Mouse (Mus musculus): ENCODE data around the gene Ttc25. TPM values are rescaled to one million over a fixed set of nuclear protein-coding genes. Genes with fewer than 3 reads are reported as not detected.

Gene Ttc25
- 1.3 TPM for polyA plus RNA-seq (2015; fragmentation: Illumina TruSeq; extraction: RNeasy Lipid Tissue Mini Kit (QIAGEN cat#74804); ENCODE audit: insufficient read depth, low read depth, low replicate concordance)

GRCm38 (mm10) chr11:100544832-100545745, at the start of gene Ttc25:
Ttc25 (plus strand) TSS chr11:100545607.

GRCm38 (mm10) chr11:100527458-100528374, 17.7 kb upstream of the Ttc25 start, which contains the start of gene Acly:
Acly (minus strand) TSS chr11:100528000.

GRCm38 (mm10) chr11:100574708-100575483, 29.5 kb downstream of the Ttc25 start, which contains the start of gene Cnp:
Cnp (plus strand) TSS chr11:100574904.

GRCm38 (mm10) chr11:100618761-100619484, 73.5 kb downstream of the Ttc25 start, which contains the start of gene Nkiras2:
Nkiras2 (plus strand) TSS chr11:100619244.

GRCm38 (mm10) chr11:100619982-100620381, 74.6 kb downstream of the Ttc25 start, which contains the start of gene Dnajc7:
Dnajc7 (minus strand) TSS chr11:100620168.

Other genes with a start within 250 kb of the Ttc25 start
- 260 TPM for gene Eif1, start 225.7 kb upstream of the Ttc25 start, polyA plus RNA-seq (2015; fragmentation: Illumina TruSeq; extraction: RNeasy Lipid Tissue Mini Kit (QIAGEN cat#74804); ENCODE audit: insufficient read depth, low read depth, low replicate concordance)
- gene Gast, start 211.2 kb upstream of the Ttc25 start, polyA plus RNA-seq (2015; fragmentation: Illumina TruSeq; extraction: RNeasy Lipid Tissue Mini Kit (QIAGEN cat#74804); ENCODE audit: insufficient read depth, low read depth, low replicate concordance): not detected
- 10.5 TPM for gene Hap1, start 189.5 kb upstream of the Ttc25 start, polyA plus RNA-seq (2015; fragmentation: Illumina TruSeq; extraction: RNeasy Lipid Tissue Mini Kit (QIAGEN cat#74804); ENCODE audit: insufficient read depth, low read depth, low replicate concordance)
- gene Jup, start 147.8 kb upstream of the Ttc25 start, polyA plus RNA-seq (2015; fragmentation: Illumina TruSeq; extraction: RNeasy Lipid Tissue Mini Kit (QIAGEN cat#74804); ENCODE audit: insufficient read depth, low read depth, low replicate concordance): 26.4 TPM
- 14.3 TPM for gene P3h4, start 130.8 kb upstream of the Ttc25 start, polyA plus RNA-seq (2015; fragmentation: Illumina TruSeq; extraction: RNeasy Lipid Tissue Mini Kit (QIAGEN cat#74804); ENCODE audit: insufficient read depth, low read depth, low replicate concordance)
- gene Fkbp10, start 129.9 kb upstream of the Ttc25 start, polyA plus RNA-seq (2015; fragmentation: Illumina TruSeq; extraction: RNeasy Lipid Tissue Mini Kit (QIAGEN cat#74804); ENCODE audit: insufficient read depth, low read depth, low replicate concordance): 7.2 TPM
- 17.9 TPM for gene Nt5c3b, start 103.8 kb upstream of the Ttc25 start, polyA plus RNA-seq (2015; fragmentation: Illumina TruSeq; extraction: RNeasy Lipid Tissue Mini Kit (QIAGEN cat#74804); ENCODE audit: insufficient read depth, low read depth, low replicate concordance)
- gene Klhl10, start 103.7 kb upstream of the Ttc25 start, polyA plus RNA-seq (2015; fragmentation: Illumina TruSeq; extraction: RNeasy Lipid Tissue Mini Kit (QIAGEN cat#74804); ENCODE audit: insufficient read depth, low read depth, low replicate concordance): not detected
- gene Klhl11, start 72.9 kb upstream of the Ttc25 start, polyA plus RNA-seq (2015; fragmentation: Illumina TruSeq; extraction: RNeasy Lipid Tissue Mini Kit (QIAGEN cat#74804); ENCODE audit: insufficient read depth, low read depth, low replicate concordance): 2.5 TPM
- gene Acly, start 17.6 kb upstream of the Ttc25 start, polyA plus RNA-seq (2015; fragmentation: Illumina TruSeq; extraction: RNeasy Lipid Tissue Mini Kit (QIAGEN cat#74804); ENCODE audit: insufficient read depth, low read depth, low replicate concordance): 43.7 TPM
- 9.4 TPM for gene Cnp, start 29.3 kb downstream of the Ttc25 start, polyA plus RNA-seq (2015; fragmentation: Illumina TruSeq; extraction: RNeasy Lipid Tissue Mini Kit (QIAGEN cat#74804); ENCODE audit: insufficient read depth, low read depth, low replicate concordance)
- 4.3 TPM for gene Nkiras2, start 73.6 kb downstream of the Ttc25 start, polyA plus RNA-seq (2015; fragmentation: Illumina TruSeq; extraction: RNeasy Lipid Tissue Mini Kit (QIAGEN cat#74804); ENCODE audit: insufficient read depth, low read depth, low replicate concordance)
- gene Dnajc7, start 74.6 kb downstream of the Ttc25 start, polyA plus RNA-seq (2015; fragmentation: Illumina TruSeq; extraction: RNeasy Lipid Tissue Mini Kit (QIAGEN cat#74804); ENCODE audit: insufficient read depth, low read depth, low replicate concordance): 115 TPM
- not detected for gene Zfp385c, start 146.8 kb downstream of the Ttc25 start, polyA plus RNA-seq (2015; fragmentation: Illumina TruSeq; extraction: RNeasy Lipid Tissue Mini Kit (QIAGEN cat#74804); ENCODE audit: insufficient read depth, low read depth, low replicate concordance)
- 1.8 TPM for gene Dhx58, start 158.7 kb downstream of the Ttc25 start, polyA plus RNA-seq (2015; fragmentation: Illumina TruSeq; extraction: RNeasy Lipid Tissue Mini Kit (QIAGEN cat#74804); ENCODE audit: insufficient read depth, low read depth, low replicate concordance)
- gene Kat2a, start 166.9 kb downstream of the Ttc25 start, polyA plus RNA-seq (2015; fragmentation: Illumina TruSeq; extraction: RNeasy Lipid Tissue Mini Kit (QIAGEN cat#74804); ENCODE audit: insufficient read depth, low read depth, low replicate concordance): 11.0 TPM
- gene Hspb9, start 168.2 kb downstream of the Ttc25 start, polyA plus RNA-seq (2015; fragmentation: Illumina TruSeq; extraction: RNeasy Lipid Tissue Mini Kit (QIAGEN cat#74804); ENCODE audit: insufficient read depth, low read depth, low replicate concordance): not detected
- gene Rab5c, start 192.6 kb downstream of the Ttc25 start, polyA plus RNA-seq (2015; fragmentation: Illumina TruSeq; extraction: RNeasy Lipid Tissue Mini Kit (QIAGEN cat#74804); ENCODE audit: insufficient read depth, low read depth, low replicate concordance): 32.6 TPM
- not detected for gene Kcnh4, start 214.3 kb downstream of the Ttc25 start, polyA plus RNA-seq (2015; fragmentation: Illumina TruSeq; extraction: RNeasy Lipid Tissue Mini Kit (QIAGEN cat#74804); ENCODE audit: insufficient read depth, low read depth, low replicate concordance)
- gene Hcrt, start 217.3 kb downstream of the Ttc25 start, polyA plus RNA-seq (2015; fragmentation: Illumina TruSeq; extraction: RNeasy Lipid Tissue Mini Kit (QIAGEN cat#74804); ENCODE audit: insufficient read depth, low read depth, low replicate concordance): not detected
- gene Ghdc, start 225.3 kb downstream of the Ttc25 start, polyA plus RNA-seq (2015; fragmentation: Illumina TruSeq; extraction: RNeasy Lipid Tissue Mini Kit (QIAGEN cat#74804); ENCODE audit: insufficient read depth, low read depth, low replicate concordance): 2.9 TPM

Measured in pancreas, adult 10 weeks (tissue).